Mouse (Mus musculus): ENCODE data around the gene Zic5.

Zic5 gene

GRCm38 (mm10) chr14:122463734-122464341, 1.6 kb downstream of the Zic5 start:
- DNase-seq = peak; percentile 71

DNA sequence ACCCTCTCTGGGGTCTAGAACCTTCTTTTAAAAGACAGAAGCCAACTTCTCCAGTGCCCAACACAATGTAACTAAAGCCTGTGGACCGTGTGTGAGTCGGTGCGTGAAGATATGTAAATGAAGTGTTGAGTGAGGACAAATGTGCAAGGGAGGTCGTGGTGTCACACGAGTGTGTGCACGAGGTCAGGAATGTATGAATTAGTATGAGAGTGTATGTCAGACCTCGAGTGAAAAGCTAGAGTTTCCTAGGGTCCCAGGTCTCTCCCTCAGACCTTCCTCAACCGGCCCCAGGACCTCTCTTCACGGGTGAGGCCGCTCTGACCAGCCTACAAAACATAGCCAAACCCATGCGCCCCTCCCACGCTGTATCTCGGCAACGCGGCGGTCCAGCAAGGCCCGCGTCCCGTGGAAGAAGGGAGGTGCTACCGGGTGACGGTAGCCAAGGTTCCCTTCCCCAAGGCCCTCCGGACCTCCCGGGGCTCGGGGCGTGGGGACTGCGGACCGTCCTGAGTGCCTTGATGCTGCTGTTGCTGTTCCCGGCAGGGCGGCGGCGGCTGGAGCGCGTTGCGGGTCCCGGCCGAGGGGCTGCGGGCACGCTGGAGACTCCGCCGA, 2.3 kb downstream of the Zic5 start:
- peak; percentile 54 for DNase-seq

- DNase-seq = peak; percentile 31
Measured at GRCm38 (mm10) chr14:122462689-122463079, 2.8 kb downstream of the Zic5 start.

DNA sequence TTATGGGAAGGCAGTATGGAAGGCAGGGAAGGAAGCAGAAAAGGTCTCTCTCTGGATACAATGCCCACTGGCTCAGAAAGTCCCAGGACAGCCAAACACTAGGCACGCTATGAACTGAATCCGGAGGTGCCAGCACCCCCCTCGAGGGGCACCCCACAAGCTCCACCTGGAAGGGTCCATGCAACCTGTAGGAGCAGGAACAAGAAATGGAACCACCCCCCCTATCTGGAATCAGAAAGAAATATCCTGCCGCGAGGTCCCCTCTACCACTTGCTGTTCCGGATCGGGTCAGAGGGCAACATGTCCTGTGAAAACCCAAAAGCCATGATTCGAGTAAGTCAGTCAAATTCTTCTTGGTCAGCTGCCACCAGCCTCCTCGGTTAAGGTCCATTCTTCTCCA, 3.5 kb downstream of the Zic5 start:
- DNase-seq = peak; percentile 41

DNA sequence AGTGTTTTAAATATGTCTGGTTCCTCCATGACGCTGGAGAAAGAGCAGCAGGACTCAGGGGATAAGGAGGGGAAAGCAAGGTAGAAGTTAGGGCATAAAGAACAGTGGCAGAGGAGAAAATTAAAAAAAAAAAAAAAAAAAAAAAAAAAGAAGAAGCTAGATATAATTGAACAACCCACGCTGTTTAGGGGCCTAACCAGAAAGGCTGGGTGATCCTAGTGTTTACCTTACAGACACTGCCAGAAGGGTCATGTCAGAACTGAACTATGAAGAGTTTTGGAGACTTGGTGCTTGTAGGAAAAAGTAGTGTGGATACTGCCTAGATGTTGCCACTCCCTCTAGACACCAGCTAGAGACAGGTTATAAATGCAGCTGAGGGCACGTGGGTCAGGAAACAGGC, 4.0 kb downstream of the Zic5 start:
- DNase-seq = no peak

DNA sequence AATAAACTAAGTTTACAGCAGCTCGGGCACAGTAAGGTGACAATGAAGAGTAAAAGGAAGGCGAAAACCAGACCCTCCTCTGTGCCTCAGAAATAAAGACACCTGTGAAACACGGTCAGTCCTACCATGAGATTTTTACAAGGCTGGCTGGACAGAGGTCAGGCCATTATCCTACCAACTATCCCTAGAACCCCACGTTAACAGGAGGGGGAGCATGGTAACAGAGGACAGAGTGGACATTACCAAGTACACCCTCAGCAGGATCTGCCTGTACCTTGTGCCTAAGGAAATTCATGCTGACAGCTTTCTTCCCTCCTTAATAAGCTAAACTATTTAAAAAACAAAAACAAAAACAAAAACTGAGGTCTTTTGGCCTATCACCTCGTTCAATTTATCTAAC, 5.3 kb downstream of the Zic5 start:
- DNase-seq = no peak

DNA sequence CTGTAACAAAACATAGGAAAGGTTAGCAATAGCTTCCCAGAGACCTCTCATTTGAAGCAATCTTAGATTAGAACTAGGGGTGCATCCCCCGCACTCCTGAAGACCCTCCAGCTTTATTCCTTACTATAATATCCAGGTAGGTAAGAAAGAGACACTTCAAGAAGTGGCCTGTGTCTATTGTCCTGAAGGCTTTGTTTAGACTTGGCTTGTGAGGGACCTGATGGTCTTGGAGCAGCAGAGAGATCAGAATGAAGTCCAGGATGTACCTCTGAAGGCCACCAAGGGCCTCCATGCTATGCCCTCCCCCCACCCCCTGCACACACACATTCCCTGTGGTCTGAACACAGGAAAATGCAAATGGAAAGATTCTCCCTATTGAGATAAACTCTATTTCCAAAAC, 5.7 kb downstream of the Zic5 start:
- no peak for DNase-seq

- DNase-seq = peak; percentile 32
Measured at GRCm38 (mm10) chr14:122459332-122459731, 6.1 kb downstream of the Zic5 start.

- DNase-seq = no peak
Measured at GRCm38 (mm10) chr14:122455562-122455958, 9.9 kb downstream of the Zic5 start.

GRCm38 (mm10) chr14:122454901-122455561, 10.4 kb downstream of the Zic5 start:
- no peak for DNase-seq

GRCm38 (mm10) chr14:122453996-122454738, 11.3 kb downstream of the Zic5 start:
- no peak for DNase-seq

GRCm38 (mm10) chr14:122453388-122453995, 12.0 kb downstream of the Zic5 start:
- peak; percentile 48 for DNase-seq

DNA sequence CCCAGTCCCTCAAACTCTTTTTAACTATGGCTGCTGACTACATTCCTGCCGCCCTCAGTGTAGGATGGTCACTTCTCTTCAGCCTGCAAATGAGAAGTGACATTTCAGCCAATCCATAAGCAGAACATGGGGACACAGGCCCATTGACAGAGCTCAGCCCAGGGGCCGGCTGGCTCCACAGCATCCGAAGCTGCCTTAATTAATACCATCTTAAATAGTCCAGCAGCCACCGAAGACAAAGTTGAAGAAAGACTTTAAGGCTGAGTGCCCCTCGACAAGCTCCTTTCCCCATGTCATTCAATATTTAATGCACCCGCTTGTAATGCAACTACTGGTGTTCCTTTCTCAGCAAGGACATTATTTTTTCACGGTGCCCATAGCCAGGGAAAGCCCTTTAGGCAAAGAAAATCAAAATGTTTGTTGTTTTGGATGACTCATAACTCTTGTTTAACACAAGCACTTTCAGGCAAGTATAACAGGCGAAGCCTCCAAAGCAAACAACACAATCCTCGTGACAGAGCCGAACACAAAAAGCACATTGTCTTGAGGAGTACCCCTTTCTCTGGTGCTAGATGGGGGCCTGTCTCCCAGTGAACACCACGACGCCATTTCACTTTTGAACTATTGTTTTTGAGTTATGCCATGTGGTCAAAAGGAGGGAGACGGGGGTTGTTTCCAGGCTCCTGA, 12.6 kb downstream of the Zic5 start:
- no peak for DNase-seq

- no peak for DNase-seq
Measured at GRCm38 (mm10) chr14:122451551-122452145, 13.8 kb downstream of the Zic5 start.

DNA sequence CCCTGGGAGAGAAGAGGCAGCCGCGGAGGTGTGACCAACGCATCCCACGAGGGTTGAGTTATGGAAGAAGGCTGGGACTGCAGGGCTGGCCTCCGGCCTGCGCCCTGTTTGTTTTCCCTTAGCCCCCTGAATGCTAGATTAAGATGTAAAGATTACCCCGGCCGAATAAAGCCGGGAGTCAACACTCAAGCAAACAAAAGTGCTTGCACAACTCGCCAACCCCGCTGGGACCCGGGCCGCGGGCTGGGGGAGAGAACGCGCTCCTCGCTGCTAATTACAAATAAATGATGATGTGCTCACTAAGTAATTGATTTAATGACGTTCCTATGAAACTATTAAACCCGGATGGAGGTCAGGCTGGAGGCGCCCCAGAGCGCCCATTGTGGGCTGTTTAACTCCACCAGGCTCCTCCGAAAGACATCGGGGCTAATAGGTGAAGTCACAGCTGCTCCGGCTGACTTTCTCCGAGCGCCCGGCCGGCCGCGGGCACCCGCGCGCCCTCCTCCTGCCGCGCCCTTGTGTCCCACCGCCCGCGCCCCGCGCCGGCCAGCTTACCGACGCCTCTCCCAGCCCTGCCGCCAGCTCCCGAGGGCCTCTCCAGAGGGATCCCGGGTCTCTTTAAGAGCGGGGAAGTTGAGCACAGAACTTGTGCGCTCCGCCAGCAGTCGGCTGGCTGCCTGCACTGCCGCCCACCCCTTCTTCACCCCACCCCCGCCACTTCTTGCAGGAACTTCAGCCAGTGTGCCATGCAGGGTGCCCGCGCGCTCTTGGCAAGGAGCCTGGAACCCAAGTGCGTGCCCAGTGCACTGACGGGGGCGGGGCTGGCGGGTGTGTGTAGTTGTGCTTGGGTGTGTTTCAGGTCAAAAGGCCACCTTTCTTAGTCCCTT, 14.7 kb downstream of the Zic5 start, which contains the start of gene Gm5089:
Gene Gm5089, minus strand, starts transcription at position 620 of the 887 bp plus-strand sequence.
- DNase-seq = peak; percentile 65

DNA sequence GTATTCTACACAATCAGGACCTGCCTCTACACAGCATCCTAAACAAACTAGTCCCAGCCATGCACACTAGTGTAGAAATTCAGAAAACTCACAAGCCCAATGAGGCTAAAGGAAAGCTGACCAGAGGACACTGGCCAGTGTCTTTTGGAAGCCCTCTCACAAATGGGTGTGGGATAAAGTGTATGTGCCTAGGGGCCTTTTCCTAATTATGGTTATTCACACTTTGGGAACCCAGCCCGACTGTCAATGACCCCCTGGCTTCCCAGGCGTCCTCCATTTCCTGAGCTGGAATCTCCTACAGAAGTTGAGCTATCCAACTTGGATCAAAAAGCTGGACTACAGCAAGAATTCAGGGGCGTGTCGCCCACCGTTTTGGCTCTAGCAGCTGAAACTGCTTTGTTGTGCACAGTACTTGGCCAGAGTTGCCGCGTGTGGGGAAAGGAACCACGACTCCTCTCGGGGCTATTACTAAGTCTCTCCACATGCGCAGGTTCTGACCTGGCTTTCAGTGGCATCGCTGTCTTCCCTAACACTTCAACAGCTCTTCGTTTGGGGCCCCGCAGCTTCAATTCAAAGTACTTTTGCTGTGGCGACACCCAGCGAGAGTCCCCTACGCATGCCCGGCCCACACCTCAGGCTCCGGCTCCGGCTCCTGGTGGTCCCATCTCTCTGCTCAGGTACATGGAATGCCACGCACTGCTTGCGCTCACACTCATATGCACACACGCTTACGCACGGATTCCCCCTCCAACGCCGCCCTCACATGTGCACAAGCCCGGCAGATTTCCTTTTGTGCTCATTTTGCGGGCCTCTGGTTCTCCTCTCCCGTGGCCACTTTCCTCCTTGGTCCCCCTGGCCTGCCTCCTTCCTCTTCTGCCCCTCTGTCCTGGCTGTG, 15.6 kb downstream of the Zic5 start:
- peak; percentile 26 for DNase-seq

GRCm38 (mm10) chr14:122436850-122437249, 28.6 kb downstream of the Zic5 start:
- DNase-seq = no peak

- DNase-seq = no peak
Measured at GRCm38 (mm10) chr14:122434039-122434438, 31.4 kb downstream of the Zic5 start.

- DNase-seq = no peak
Measured at GRCm38 (mm10) chr14:122432558-122432957, 32.9 kb downstream of the Zic5 start.

DNA sequence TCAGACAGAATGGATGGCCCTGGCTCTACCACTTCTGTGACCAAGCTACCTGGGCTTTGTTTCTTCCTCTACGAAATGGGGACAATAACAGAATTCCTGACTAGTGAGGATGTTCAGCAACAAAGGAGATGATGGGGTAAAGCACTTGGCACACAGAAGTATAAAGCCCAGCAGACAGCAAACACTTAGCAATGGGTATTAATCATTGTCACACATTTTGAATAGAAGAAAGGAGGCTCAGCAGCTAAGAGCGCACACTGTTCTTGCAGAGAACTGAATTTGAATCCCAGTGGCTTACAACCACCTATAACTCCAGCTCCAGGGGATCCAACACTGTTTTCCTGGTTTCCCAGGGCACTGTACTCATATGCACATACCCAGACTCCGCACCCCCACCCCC, 37.8 kb downstream of the Zic5 start:
- DNase-seq = no peak
